Mouse (Mus musculus) right cerebral cortex, adult 18-20 months (tissue): ENCODE results near the gene Thra.

ENCODE experiments used
- DNase-seq: peaks from one replicate; pipeline ENCODE4 v3.0.0; 2022; ENCODE audit warnings: mixed read lengths

The Thra gene

DNA sequence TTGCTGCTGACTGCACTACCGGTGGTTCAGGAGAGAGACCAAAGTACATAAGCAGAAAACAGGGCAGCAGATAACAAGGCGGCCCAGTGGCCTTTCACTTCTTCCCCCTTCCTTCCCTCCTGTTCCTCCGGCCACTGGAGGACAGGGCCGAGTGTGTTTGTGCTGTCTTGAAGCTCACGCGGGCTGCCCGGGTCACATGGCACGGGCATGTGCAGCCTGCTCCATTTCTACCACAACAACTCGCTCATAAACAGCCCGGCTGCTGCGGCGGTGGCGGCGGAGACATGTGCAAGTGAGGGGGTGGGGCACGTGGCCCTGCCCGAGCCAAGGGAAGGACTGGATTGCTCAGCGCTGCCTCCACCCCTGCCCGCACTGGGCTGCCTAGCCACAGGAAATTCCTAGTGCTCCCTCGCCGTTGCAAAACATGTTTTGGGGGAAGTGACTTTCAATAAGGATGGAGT, 42.8 kb downstream of the Thra start:
- DNase-seq, result peak; percentile 98

DNA sequence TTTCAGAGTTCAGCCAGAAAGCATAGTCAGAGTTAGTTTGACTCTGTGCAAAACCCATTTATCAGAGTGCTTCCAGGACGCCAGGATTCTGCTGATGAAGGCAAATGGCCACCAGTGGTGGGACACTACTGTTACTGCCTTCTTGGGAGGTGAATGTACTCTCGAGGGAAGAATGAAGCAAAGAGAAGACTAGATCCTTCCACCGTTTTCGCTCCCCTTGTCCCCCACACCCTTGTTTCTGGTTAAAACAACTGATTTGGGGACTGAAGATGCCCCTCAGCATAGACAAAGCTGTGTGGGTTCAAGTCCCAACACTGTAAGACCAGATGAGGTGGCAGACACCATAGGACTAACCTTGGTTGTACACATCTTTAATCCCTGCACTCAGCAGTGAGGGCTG, 43.7 kb downstream of the Thra start:
- DNase-seq, result no peak

DNA sequence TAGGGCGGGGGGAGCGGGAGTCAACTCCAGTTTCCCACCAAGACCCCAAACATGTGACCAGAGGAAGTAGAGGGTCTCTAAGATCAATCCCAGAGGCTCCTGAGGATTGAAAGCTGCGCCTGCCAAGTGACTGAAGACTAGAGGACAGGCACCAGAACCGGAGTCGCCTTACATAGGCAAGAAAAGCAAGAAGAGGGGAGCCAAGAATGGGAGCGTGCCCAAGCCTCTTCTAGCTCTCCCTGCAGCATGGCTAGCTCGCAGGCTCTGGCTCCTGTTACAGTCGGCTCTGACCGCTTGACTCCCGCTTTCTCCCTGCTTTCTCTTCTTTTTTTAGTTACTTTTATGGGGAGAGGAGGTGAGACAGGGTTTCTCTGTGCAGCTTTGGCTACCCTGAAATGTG, 44.8 kb downstream of the Thra start:
- DNase-seq, result no peak

DNA sequence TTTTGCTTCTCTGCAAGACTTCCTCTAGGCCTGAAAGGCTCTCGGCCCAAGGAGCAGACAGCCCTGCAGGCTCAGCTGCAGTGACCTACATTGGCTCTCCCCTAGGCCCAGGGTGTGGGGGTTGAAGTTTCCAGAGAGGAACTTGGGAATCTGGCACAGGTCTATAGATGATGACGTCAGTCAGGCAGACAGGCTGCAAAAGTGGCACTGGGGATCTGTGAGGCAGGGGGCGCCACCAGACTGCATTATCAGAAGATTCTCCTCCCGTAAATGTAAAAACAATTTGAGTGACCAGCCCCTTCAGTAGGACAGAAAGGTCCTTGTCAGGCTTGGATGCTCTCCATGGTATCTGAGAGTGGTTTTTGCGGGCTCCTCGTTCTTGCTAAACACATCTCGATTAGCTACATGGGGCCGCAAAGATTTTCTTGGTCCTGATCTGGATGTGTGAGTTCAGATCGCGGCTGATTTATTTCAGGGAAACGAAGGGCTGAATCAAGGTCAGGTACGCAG, 45.4 kb downstream of the Thra start:
- peak; percentile 88 for DNase-seq

DNA sequence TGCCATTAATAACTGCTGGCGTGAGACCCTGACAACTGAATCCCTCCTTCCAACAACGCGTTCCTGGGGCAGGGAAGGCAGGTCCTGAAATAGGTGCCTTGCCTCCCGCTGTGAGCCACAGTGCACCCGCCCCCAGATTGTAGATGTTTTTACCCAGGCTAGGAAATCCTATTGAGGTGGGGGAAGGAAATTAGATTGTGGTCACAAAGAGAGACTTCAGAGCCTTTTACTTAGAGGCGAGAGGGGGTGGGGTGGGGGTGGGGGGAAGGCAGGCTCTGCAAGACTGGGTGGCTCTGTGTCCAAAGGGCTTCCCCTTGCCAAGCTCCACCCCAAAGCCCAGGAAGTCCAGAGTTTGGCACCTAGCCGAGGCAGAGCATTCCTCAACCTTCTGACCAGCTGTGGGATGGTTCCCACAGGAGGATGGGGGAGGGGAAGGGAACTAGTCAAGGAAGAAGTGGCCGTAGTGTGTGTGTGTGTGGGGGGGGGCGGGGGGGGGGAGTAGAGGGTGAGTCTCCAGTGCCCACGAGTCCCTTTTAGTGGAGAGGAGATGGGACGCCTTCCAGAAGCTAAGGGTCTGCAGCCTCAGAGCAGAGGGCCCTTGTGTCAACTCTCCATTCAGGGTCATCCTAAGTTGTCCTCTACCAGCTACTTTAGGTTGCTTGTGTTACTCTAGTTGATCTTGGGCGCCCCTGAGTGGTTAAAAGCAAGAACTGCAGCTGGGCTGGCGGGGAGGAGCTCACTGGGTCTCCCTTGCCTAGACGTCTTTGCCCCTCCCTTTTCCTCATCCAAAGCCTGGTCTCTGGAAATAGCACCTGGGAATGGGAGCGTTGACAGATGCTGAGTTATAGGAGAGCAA, 46.1 kb downstream of the Thra start:
- DNase-seq, result peak; percentile 95

- DNase-seq, result no peak
Measured at GRCm38 (mm10) chr11:98787229-98787628, 46.8 kb downstream of the Thra start.

DNA sequence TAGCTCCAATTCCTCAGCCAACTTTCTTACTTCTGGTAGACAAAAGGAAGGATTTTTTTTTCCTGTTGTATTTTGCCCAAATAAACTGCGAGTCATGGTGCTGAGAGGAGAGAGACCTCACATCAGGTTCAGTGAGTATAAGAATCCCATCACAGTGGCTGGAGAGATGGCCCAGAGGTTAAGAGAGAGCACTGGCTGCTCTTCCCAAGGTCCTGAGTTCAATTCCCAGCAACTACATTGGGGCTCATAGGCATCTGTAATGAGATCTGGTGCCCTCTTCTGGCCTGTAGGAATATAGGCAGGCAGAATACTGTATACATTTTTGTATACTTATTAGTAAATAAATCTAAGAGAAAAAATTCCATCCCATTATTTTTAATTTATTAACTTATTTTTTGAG, 47.3 kb downstream of the Thra start:
- no peak for DNase-seq

DNA sequence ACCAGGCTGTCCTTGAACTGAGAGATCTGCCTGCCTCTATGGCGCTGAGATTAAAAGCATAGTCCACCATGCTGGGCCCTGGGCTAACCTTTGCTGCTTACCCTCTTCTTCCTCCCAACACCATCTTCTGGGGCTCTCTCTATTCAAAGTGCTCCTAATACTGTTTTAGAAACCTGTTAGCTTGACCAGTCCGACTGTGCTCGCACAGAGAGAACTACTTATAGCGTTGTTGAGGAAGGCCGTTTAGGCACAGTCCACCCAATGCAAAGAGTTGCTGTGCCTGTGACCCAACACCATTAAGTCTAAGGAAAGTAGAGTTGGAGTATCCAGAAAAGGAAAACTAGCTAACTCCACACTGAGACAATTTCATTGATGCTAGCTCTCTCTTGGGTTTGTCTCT, 47.7 kb downstream of the Thra start:
- no peak for DNase-seq

DNA sequence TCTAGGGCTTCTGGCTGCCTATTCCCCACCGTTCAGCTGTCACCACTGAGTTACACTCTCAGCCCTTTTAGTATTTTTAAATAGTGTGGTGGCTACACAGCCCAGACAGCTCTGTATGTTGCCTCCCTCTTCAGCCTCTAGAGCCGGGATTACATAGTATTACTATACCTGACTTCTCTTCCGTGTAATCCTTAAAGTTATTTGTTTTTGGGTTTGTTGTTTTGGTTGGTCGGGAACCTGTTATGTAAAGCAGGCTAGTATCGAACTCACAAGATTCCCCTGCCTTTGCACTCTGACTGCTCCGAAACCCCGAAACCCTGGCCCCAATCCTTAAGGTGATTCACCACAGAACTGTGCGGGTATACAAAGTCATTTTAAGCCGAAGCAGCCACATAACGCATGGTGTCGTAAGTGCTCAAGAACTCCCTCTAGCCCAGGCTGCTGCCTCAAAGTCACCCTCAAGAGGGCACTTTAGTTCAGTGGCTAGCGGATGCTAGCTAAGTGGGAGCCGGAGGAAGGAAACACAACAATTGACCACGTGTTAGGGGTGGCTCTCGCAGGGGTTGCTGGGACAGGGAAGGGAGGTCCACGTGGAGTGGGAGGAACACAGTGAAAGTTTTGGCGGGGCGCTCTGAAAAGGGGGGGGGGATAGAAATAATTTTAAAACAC, 48.2 kb downstream of the Thra start:
- peak; percentile 92 for DNase-seq

DNA sequence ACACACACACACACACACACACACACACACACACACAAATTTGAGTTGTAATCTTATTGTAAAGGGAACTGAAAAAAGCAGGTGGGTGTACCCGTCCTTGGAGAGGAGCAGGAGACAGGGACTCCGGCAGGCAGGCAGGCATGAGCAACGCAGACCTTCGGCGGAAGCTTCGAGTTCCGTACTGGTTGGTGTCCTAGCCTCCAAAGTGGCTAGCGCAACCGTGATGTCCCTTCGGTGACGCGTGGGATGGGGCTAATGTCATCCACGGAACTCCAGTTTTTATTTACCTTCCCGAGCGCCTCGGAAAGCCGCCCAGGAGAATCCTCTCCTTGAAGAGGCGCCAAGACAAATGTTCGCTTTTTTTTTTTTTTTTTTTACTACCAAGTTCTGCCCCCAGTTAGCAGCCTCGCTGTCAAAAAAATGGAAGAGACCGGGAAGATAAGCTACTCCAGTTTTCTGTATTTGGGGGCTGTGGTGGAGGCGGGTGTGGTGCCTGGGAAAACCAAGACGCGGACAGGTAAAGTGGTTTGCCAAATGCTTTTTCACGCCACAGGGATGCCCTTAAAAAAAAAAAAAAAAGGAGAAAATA, 48.9 kb downstream of the Thra start:
- no peak for DNase-seq

- DNase-seq, result no peak
Measured at GRCm38 (mm10) chr11:98789824-98790223, 49.4 kb downstream of the Thra start.

DNA sequence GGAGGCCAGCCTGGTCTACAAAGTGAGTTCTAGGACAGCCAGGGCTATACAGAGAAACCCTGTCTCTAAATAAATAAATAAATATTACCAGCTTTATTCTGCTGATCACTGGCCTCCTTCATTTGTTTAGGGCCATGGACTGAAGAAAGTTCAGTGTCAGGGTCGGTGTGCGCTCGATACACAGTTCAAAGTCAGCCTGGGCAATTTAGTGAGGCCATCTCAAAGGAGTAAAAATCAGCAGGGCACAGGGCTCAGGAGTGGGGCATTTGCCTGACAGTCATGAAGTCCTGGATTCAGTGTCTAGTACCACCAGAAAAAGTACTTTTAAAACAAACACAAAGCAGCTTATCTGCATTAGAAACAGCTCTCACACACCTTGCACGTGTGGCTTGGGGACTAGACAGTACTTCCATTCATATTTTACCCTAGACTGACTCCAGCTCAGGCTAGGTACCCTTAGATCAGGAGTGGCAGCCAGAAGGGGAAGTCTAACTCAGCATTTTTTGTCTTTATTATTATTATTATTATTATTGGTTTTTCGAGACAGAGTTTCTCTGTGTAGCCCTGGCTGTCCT, 50.3 kb downstream of the Thra start:
- no peak for DNase-seq

DNA sequence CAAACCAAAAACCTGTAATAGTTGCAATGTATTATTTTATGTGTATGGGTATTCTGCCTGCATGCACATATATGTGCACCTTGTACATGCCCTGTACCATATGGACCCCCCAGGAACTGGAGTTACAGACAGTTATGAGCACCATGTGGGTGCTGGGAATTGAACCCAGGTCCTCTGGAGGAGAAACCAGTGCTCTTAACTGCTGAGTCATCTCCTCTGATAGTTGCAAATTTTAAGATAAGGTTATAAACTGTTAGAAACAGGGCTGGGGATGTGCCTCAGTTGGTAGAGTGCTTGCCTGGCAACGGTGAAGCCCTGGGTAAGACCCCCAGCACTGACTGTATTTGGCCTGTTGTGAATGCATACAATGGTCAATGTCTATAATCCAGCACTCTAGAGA, 51.0 kb downstream of the Thra start:
- no peak for DNase-seq

DNA sequence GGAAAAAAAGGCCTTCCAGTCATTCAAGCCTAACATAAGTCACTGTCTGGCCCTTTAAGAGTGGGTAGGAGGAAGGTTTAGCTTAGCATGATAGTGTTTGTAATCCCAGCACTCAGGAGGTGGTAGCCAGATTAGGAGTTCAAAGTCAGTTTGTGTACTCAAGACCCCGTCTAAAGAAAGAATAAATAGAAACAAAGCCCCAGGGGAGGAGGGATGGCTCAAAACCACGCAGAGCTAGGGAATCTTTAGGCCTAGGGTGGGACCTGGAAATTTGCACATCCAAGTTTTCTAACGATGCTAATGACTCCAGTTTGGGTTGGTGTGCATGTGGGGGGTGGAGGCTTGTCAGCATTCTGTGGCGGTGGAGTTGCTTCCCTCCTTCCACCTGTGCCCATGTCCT, 51.6 kb downstream of the Thra start:
- DNase-seq, result no peak

- peak; percentile 77 for DNase-seq
Measured at GRCm38 (mm10) chr11:98794469-98795014, 54.1 kb downstream of the Thra start.

DNA sequence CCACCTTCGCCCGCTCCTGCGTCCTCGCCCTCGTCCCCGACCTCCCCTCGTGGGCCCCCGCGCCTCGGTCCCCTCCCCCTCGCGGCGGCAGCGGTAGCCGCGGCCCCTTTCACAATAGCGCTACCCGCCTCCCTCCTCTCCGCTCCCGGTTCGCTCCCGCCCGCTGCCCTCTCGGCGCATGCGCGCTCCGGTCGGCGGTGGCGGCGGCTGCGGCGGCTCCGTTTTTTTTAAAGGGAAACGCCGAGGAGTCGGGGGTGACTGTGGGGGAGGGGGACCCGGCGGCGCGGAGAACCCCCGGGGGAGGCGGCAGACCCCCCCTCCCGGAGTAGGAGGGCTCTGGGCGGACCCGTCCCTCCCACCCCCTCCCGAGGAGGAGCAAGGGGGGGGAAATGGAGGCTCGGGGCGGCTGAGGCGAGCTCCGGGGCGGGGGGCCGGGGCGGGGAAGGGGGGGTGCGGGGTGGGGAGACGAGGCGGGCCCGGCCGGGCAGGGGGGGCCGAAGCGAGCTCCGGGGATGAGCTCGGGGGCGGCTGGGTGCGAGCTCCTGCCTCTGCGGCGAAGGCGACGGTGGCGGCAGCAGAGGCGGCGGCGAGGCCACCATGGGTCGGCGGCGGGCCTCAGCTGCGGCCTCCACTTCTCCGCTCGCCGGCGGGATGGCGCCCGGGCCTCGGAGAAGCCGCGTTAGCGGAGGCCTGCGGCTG, 54.7 kb downstream of the Thra start, which contains the start of gene Msl1:
Gene Msl1, plus strand, starts transcription at position 502 of the 699 bp plus-strand sequence.
- peak; percentile 90 for DNase-seq

GRCm38 (mm10) chr11:98795714-98796514, 55.5 kb downstream of the Thra start:
- no peak for DNase-seq

DNA sequence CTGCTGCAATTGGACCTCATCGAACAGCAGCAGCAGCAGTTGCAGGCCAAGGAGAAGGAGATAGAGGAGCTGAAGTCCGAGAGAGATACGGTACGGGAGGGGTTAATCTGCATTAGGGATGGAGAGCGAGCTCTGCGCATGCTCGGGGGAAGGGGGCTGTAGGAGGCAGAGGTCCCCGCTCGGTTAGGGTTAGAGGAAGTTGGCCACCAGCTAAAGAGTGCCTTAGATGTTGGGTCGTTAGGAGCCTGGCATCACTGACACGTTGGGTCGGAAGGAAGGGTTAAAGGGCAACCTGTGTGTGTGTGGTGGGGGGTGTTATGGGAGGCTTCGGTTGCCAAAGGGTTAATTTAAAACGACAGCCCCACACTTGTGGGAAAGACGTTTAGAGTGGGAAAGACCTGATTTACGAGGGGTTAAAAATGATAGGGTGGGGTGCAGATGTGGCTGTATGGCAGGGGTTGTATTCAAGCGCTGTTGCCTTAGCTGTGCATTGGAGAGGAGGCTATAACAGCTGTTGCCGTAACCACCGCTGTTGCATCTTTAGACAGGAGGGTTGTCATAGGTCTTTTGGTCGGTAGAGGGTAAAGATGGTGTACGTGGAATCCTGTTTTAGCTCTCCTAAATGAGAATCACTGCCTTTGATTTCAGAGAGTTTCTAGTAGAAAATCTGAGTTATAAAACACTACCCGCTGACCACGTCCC, 56.2 kb downstream of the Thra start:
- peak; percentile 70 for DNase-seq

GRCm38 (mm10) chr11:98797306-98797705, 56.9 kb downstream of the Thra start:
- DNase-seq, result no peak

- DNase-seq, result no peak
Measured at GRCm38 (mm10) chr11:98797909-98798308, 57.5 kb downstream of the Thra start.

GRCm38 (mm10) chr11:98804605-98805004, 64.2 kb downstream of the Thra start, which contains the start of gene Casc3:
Gene Casc3 (plus strand): TSS chr11:98804905.
- DNase-seq, result no peak
